Mouse (Mus musculus) neural tube, embryonic 14.5 days (tissue): ENCODE results near the gene Oxld1. TPM values are rescaled to one million over a fixed set of nuclear protein-coding genes. Genes with fewer than 3 reads are reported as not detected.

Experiments used
- ATAC-seq: fragments of 200-750 bp; cut with Nextera tagmentation; 2 replicates; pipeline ENCODE4 v1.8.0; 2017; ENCODE audit warnings: low read depth, mild to moderate bottlenecking, moderate TSS enrichment, moderate library complexity
- H3K27ac ChIP-seq: fragments of 300-500 bp; sonication (generic); 2 replicates; pipeline ENCODE4 v1.5.1; 2014; ENCODE audit warnings: low read depth, mild to moderate bottlenecking, control low read depth, low read length, moderate library complexity, mixed read lengths
- H3K27me3 ChIP-seq: fragments of 300-500 bp; sonication (generic); 2 replicates; pipeline ENCODE4 v1.6.1; 2014; ENCODE audit warnings: low read length; ENCODE audit not compliant: control insufficient read depth, insufficient read depth
- H3K36me3 ChIP-seq: fragments of 300-500 bp; sonication (generic); 2 replicates; pipeline ENCODE4 v1.6.1; 2014; ENCODE audit warnings: low read length, mixed read lengths; ENCODE audit not compliant: control insufficient read depth, insufficient read depth
- H3K4me1 ChIP-seq: fragments of 300-500 bp; sonication (generic); 2 replicates; pipeline ENCODE4 v1.6.1; 2014; ENCODE audit warnings: low read length; ENCODE audit not compliant: control insufficient read depth, insufficient read depth
- H3K4me2 ChIP-seq: fragments of 300-500 bp; sonication (generic); 2 replicates; pipeline ENCODE4 v1.6.1; 2014; ENCODE audit warnings: mild to moderate bottlenecking, low read depth, low read length, control low read depth
- H3K4me3 ChIP-seq: fragments of 300-500 bp; sonication (generic); 2 replicates; pipeline ENCODE4 v1.5.1; 2014; ENCODE audit warnings: low read depth, low read length, control low read depth, mixed read lengths
- H3K9ac ChIP-seq: fragments of 300-500 bp; sonication (generic); replicated peaks from 2 replicates; pipeline ENCODE4 v1.6.1; 2014; ENCODE audit warnings: low read depth, mild to moderate bottlenecking, control low read depth, low read length, mixed read lengths
- H3K9me3 ChIP-seq: fragments of 300-500 bp; sonication (generic); 2 replicates; pipeline ENCODE4 v1.6.1; 2016; ENCODE audit warnings: low read length; ENCODE audit not compliant: control insufficient read depth
- WGBS: fragments of 180-500 bp; shearing (Covaris S2); extraction: QIAGEN DNeasy Blood & Tissue Kit; methylation state at CpG from one replicate; pipeline ENCODE4 v1.1.7; 2014; 5-methylcytosine and 5-hydroxymethylcytosine counted together
- polyA plus RNA-seq: library from polyadenylated mRNA; unstranded; fragments of >200 nt; fragmentation: Nextera tagmentation; extraction: Ambion mirVana; gene quantifications from 2 replicates; pipeline ENCODE4 v1.2.1, GENCODE M21; 2014

Oxld1 gene
- polyA plus RNA-seq, 1 experiment from 2014 or later, result 12.9 TPM

DNA sequence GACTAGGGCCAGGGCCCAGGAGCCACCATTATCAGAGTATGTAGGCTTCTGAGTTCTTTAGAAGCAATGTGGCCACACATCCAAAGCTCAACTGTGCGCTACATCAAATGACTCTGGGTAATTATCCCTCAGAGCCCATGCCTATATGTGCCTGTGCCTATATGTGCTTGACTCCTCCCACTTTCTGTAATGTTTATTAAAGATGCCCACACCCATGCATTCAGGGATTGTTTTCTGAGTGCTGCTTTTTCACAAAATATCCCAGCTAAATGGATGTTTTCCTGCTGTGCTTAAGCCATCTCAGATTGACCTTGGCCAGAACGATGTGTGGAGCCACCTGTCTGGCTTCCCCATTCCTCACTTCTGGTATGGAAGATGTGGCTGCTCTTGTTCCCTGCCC lies 5.7 kb upstream of the Oxld1 start:
- 90% methylated on average over 2 of the region's 2 CpGs for WGBS
- H3K9me3 ChIP-seq, result no peaks in the 10 kb centered on the region
- H3K27me3 ChIP-seq, result no peaks in the 10 kb centered on the region
- H3K4me3 ChIP-seq, result no peak overlapping the region
- no peak for ATAC-seq
- H3K36me3 ChIP-seq, result peaks cover 31% of the 10 kb centered on the region
- peaks cover 25% of the 10 kb centered on the region for H3K4me1 ChIP-seq
- no peak overlapping the region for H3K27ac ChIP-seq
- H3K9ac ChIP-seq, result no peak overlapping the region
- H3K4me2 ChIP-seq, result no peak overlapping the region

- no peaks in the 10 kb centered on the region for H3K27me3 ChIP-seq
- no peak for ATAC-seq
- no peaks in the 10 kb centered on the region for H3K9me3 ChIP-seq
- 74% methylated on average over 6 of the region's 6 CpGs for WGBS
- H3K27ac ChIP-seq, result no peak overlapping the region
- H3K4me3 ChIP-seq, result peak overlapping the region; percentile 95
- H3K4me1 ChIP-seq, result peaks cover 12% of the 10 kb centered on the region; the same call in 1 of the 2 replicates
- peaks cover 24% of the 10 kb centered on the region for H3K36me3 ChIP-seq
- peak overlapping the region; percentile 90; the same call in 1 of the 2 replicates for H3K9ac ChIP-seq
- peak overlapping the region; percentile 69 for H3K4me2 ChIP-seq
These were observed 1.2 kb upstream of the Oxld1 start for GRCm38 (mm10) chr11:120458847-120459597.

DNA sequence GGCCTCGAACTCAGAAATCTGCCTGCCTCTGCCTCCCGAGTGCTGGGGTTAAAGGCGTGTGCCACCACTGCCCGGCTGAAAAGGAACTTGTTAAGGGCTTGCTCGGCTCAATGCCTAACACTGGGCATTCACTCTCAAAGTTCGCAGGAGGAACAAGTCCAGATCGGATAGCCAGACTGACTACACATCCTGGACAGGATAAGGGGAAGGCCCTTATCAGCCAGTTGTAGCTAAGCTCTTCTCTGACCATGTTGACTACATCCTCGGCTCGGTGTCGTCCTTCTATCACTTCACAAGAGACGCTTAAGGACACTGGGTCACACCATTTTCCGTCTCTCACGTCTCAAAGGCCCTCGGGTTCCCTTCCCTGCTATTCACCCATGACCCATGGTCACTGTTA lies 498 bp downstream of the Oxld1 start:
- no peaks in the 10 kb centered on the region for H3K9me3 ChIP-seq
- peak overlapping the region; percentile 74 for H3K27ac ChIP-seq
- H3K4me1 ChIP-seq, result peaks cover 12% of the 10 kb centered on the region; the same call in 1 of the 2 replicates
- peak overlapping the region; percentile 90 for H3K9ac ChIP-seq
- H3K4me2 ChIP-seq, result peak overlapping the region; percentile 69
- peaks cover 15% of the 10 kb centered on the region for H3K36me3 ChIP-seq
- ATAC-seq, result no peak; the same call in 1 of the 2 replicates
- WGBS, result 39% methylated on average over 14 of the region's 14 CpGs
- H3K4me3 ChIP-seq, result peak overlapping the region; percentile 95
- H3K27me3 ChIP-seq, result no peaks in the 10 kb centered on the region

DNA sequence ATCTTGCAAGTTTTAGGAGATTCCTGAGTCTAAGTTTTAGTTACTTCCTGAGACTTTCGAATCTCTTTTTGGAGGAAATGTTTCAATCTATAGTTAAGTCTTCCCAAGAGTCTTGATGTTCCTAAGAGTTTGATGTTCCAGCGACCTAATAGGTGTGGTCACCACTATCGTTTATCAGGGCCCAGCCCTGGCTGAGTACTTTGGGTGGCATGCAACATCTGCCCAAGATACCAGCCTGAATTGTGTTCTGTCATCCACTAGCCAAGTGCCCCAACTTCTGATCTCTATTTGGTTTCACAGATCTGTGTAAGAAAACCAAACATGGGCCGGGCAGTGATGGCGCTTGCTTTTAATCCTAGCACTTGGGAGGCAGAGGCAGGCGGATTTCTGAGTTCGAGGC lies 2.5 kb downstream of the Oxld1 start:
- 95% methylated on average over 7 of the region's 7 CpGs for WGBS
- Histone ChIP-seq H3K4me1 (peaks cover 12% of the 10 kb centered on the region; the same call in 1 of the 2 replicates), H3K27me3 (no peaks in the 10 kb centered on the region)

GRCm38 (mm10) chr11:120454965-120455364 lies 2.9 kb downstream of the Oxld1 start:
- Histone ChIP-seq H3K36me3 (no peaks in the 10 kb centered on the region), H3K27ac (no peak overlapping the region), H3K27me3 (no peaks in the 10 kb centered on the region), H3K4me1 (peaks cover 12% of the 10 kb centered on the region; the same call in 1 of the 2 replicates), H3K4me2 (no peak overlapping the region), H3K9ac (no peak overlapping the region), H3K9me3 (no peaks in the 10 kb centered on the region), H3K4me3 (no peak overlapping the region)
- 93% methylated on average over 4 of the region's 4 CpGs for WGBS
- ATAC-seq, result no peak

More for the DNA sequence above, 2.5 kb downstream of the Oxld1 start:
- Histone ChIP-seq H3K4me2 (no peak overlapping the region), H3K27ac (no peak overlapping the region), H3K9me3 (no peaks in the 10 kb centered on the region), H3K4me3 (no peak overlapping the region), H3K9ac (no peak overlapping the region), H3K36me3 (no peaks in the 10 kb centered on the region)
- ATAC-seq, result no peak

- H3K9me3 ChIP-seq, result no peaks in the 10 kb centered on the region
- H3K27ac ChIP-seq, result no peak within 1 kb of the TSS
- no peaks in the 10 kb centered on the region for H3K27me3 ChIP-seq
- no peaks in the 10 kb centered on the region for H3K36me3 ChIP-seq
- H3K4me2 ChIP-seq, result no peak within 1 kb of the TSS
- H3K4me3 ChIP-seq, result no peak within 1 kb of the TSS
- no peak within 1 kb of the TSS for H3K9ac ChIP-seq
- H3K4me1 ChIP-seq, result 0 out of 2 replicates have a peak, but pooled peaks cover 5% of the 10 kb centered on the region
- ATAC-seq, result no peak
- WGBS, result 89% methylated on average over 4 of the region's 4 CpGs
These were observed 4.6 kb downstream of the Oxld1 start, which contains the start of gene Pde6g for GRCm38 (mm10) chr11:120453306-120453705. Gene Pde6g (minus strand): TSS chr11:120453500.

DNA sequence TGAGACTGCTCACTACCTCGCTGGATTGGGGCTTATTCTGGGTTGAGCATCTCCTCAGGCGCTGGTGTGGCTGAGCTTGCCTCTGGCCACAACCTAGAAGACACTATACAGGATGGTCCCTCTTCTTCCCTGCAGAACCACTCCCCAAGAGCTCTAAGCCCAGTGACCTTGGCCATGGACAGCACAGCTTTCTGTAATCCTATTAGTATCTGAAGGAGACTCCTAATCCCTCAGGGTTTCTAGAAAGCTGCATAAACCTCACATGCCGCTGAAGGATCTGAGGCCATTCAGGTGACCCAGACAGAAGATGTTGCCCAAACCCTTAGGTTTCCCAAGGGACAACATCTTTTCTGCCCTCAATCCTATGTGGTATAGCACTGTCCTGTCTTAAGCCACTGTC lies 5.6 kb downstream of the Oxld1 start:
- 73% methylated on average over 3 of the region's 3 CpGs for WGBS
- H3K9me3 ChIP-seq, result no peaks in the 10 kb centered on the region
- no peak overlapping the region for H3K9ac ChIP-seq
- no peak for ATAC-seq
- no peak overlapping the region for H3K27ac ChIP-seq
- H3K4me3 ChIP-seq, result no peak overlapping the region
- no peaks in the 10 kb centered on the region for H3K36me3 ChIP-seq
- no peak overlapping the region for H3K4me2 ChIP-seq
- H3K27me3 ChIP-seq, result no peaks in the 10 kb centered on the region
- 0 out of 2 replicates have a peak, but pooled peaks cover 5% of the 10 kb centered on the region for H3K4me1 ChIP-seq

- H3K4me1 ChIP-seq, result no peaks in the 10 kb centered on the region
- H3K9me3 ChIP-seq, result no peaks in the 10 kb centered on the region
- H3K4me3 ChIP-seq, result no peak overlapping the region
- no peak overlapping the region for H3K9ac ChIP-seq
- no peaks in the 10 kb centered on the region for H3K27me3 ChIP-seq
- H3K4me2 ChIP-seq, result no peak overlapping the region
- H3K27ac ChIP-seq, result no peak overlapping the region
- H3K36me3 ChIP-seq, result no peaks in the 10 kb centered on the region
- ATAC-seq, result no peak
- WGBS, result 85% methylated on average over 7 of the region's 7 CpGs
These were observed 10.7 kb downstream of the Oxld1 start for GRCm38 (mm10) chr11:120447179-120447578.

DNA sequence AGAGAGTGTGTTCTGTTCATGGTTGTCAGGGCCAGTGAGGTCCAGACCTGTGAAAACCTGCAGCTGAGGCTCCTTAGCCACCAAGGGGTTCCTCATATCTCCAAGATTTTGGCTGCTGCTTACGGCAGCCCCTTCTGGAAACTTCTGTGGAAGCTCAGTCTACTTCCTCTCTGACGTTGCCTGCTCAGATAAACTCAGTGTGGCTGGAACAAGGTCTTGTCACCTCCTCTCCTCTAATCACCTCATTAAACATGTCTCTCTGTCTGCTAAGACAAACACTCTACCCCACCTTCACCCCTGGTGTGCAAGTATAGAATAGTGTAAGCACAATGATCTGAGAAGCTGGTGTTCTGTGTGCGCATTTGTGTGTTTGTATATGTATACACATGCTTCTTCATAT lies 12.4 kb downstream of the Oxld1 start:
- no peaks in the 10 kb centered on the region for H3K36me3 ChIP-seq
- H3K4me2 ChIP-seq, result no peak overlapping the region
- no peak for ATAC-seq
- no peaks in the 10 kb centered on the region for H3K4me1 ChIP-seq
- 96% methylated on average over 3 of the region's 3 CpGs for WGBS
- H3K9me3 ChIP-seq, result no peaks in the 10 kb centered on the region
- H3K9ac ChIP-seq, result no peak overlapping the region
- H3K27ac ChIP-seq, result no peak overlapping the region
- H3K4me3 ChIP-seq, result no peak overlapping the region
- H3K27me3 ChIP-seq, result no peaks in the 10 kb centered on the region
